Mouse (Mus musculus) liver, embryonic 14.5 days (tissue): ENCODE data around the gene Myct1.

Experiments used
- CTCF ChIP-seq: IDR thresholded peaks from 2 replicates; pipeline ENCODE4 v1.5.1; 2016; ENCODE audit warnings: antibody characterized with exemption, low read depth, control low read depth
- EP300 ChIP-seq: IDR thresholded peaks from 2 replicates; pipeline ENCODE4 v1.6.1; 2016; ENCODE audit warnings: antibody characterized with exemption, low read depth

DNA sequence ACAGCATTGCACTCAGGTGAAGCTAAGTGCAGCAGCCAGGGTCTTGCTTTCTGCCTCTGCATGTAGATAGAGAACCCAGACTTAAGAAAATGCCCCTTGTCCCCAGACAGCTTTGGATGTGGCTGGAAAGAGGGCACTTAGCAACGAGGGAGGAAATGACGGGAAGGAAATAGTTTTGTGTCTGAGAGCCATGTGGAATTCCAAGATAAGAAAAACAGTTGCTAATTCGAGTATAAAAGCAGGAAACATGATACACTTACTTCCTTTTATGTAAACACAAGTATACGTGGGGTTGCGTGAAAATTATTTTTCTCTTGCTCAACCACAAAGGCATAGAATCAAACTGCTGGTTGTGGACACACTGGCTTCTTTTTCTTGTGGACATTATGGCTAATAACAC is at the start of gene Myct1:
- no peak for TF ChIP-seq CTCF
- 0 out of 2 replicates have a peak, but pooled peaks have one; percentile 20 for TF ChIP-seq EP300
